Mouse (Mus musculus) megakaryocyte, embryonic 14.5 days (primary cell): ENCODE measurements at regions not wholly inside any gene's neighbourhood (a gene's known extent, or its start where the extent isn't known, plus 50 kb on each side); places are given as distances from the start of the nearest gene placed in this dataset.

Source experiments
- FLI1 ChIP-seq: IDR thresholded peaks from 2 replicates; pipeline ENCODE4 v1.6.1; 2012; ENCODE audit warnings: low read length, inconsistent platforms, mixed read lengths
- GATA1 ChIP-seq: IDR thresholded peaks from 3 replicates; pipeline ENCODE4 v1.6.1; 2012; ENCODE audit warnings: mixed read lengths, low read length, inconsistent platforms, borderline replicate concordance

DNA sequence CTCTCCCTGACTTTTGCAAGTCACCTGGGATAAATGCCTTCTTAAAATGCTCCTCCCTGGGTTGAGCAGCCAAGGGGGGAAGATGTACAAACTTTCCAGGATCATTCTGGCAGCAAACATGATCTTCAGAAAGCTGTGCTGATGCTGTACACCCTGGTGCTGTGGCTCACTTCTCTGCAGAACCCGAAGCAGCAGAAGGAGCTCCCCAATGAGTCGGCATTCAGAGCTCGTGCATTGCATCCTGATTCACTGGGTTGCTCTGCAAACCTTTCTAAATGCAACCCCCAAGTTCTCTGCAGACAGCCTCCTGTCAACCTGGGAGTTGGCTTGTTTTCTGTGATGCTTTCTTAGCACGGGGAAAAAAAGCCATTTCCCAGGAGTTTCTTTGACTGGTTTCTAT, 343.8 kb upstream of the Slc24a5 start:
- TF ChIP-seq FLI1 (no peak), GATA1 (no peak)
